Mouse (Mus musculus) embryonic fibroblast, embryonic 13.5 days (primary cell): Measurements from ENCODE around the gene Gm3238.

ENCODE experiments used
- CTCF ChIP-seq: IDR thresholded peaks from 2 replicates; pipeline ENCODE4 v1.5.1; 2011; ENCODE audit warnings: mild to moderate bottlenecking, control low read depth, low read length, moderate library complexity, borderline replicate concordance; ENCODE audit not compliant: insufficient read depth
- POLR2A ChIP-seq: IDR thresholded peaks from 2 replicates; pipeline ENCODE4 v1.6.1; 2011; ENCODE audit warnings: low read depth, mild to moderate bottlenecking, control low read depth, low read length, moderate library complexity

DNA sequence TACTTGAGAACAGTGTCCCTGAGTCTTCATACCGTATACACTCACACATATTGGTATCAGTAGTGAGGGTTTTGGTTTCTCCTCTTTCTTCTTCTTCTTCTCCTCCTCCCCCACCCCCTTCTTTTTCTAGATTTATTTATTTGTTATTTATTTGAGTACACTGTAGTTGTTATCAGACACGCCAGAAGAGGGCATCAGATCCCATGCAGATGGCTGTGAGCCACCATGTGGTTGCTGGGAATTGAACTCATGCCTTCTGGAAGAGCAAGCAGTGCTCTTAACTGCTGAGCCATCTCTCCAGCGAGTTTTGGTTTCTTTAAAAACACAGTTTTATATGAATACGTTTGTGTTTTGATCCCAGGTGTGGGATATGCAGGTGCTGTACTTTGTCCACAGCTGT, 42.8 kb downstream of the Gm3238 start:
- TF ChIP-seq CTCF: no peak
- no peak for TF ChIP-seq POLR2A
